Mouse (Mus musculus) heart, postnatal 0 days (tissue): ENCODE measurements around the gene Letmd1.

Source experiments
- CTCF ChIP-seq: IDR thresholded peaks from 2 replicates; pipeline ENCODE4 v1.5.1; 2016; ENCODE audit warnings: antibody characterized with exemption, control low read depth, low read depth
- EP300 ChIP-seq: IDR thresholded peaks from 2 replicates; pipeline ENCODE4 v1.6.1; 2016; ENCODE audit warnings: antibody characterized with exemption, low read depth

- TF ChIP-seq CTCF (no peak), EP300 (no peak)
These were observed 40.4 kb upstream of the Letmd1 start for GRCm38 (mm10) chr15:100428296-100428905.
